Mouse (Mus musculus) kidney, adult 10 weeks (tissue): Measurements from ENCODE around the gene Sstr2. TPM values are rescaled to one million over a fixed set of nuclear protein-coding genes. Genes with fewer than 3 reads are reported as not detected.

Experiments
- polyA plus RNA-seq: library from polyadenylated mRNA; stranded (reverse); fragments of 350-450 nt; fragmentation: Illumina TruSeq; extraction: RNeasy Lipid Tissue Mini Kit (QIAGEN cat#74804); gene quantifications from one replicate; pipeline ENCODE4 v1.2.3, GENCODE M21; 2014; ENCODE audit warnings: low read depth, low replicate concordance

Sstr2 gene
- 0.28 TPM for polyA plus RNA-seq

GRCm38 (mm10) chr11:113618672-113619419 is at the start of gene Sstr2:
Gene Sstr2, plus strand, starts transcription at chr11:113619342.

GRCm38 (mm10) chr11:113648690-113649352 is 29.7 kb downstream of the Sstr2 start, which contains the start of gene Cog1:
Gene Cog1, plus strand, starts transcription at chr11:113649169.

GRCm38 (mm10) chr11:113649353-113650210 is 30.4 kb downstream of the Sstr2 start, which contains the start of gene Slc39a11:
Gene Slc39a11, minus strand, starts transcription at chr11:113650079.

Other genes starting within 250 kb of the Sstr2 start
- 1.7 TPM for gene Cog1, start 29.8 kb downstream of the Sstr2 start, polyA plus RNA-seq
- gene Slc39a11, start 30.7 kb downstream of the Sstr2 start, polyA plus RNA-seq: 8.8 TPM
- gene Fam104a, start 64.8 kb downstream of the Sstr2 start, polyA plus RNA-seq: 9.1 TPM
- gene D11Wsu47e, start 65.1 kb downstream of the Sstr2 start, polyA plus RNA-seq: 4.4 TPM
- gene Cpsf4l, start 90.7 kb downstream of the Sstr2 start, polyA plus RNA-seq: not detected
- 1.2 TPM for gene Cdc42ep4, start 132.5 kb downstream of the Sstr2 start, polyA plus RNA-seq